Mouse (Mus musculus) embryonic facial prominence, embryonic 13.5 days (tissue): ENCODE results near the gene Tmem198. TPM values are rescaled to one million over a fixed set of nuclear protein-coding genes. Genes with fewer than 3 reads are reported as not detected.

ENCODE experiments used
- ATAC-seq: fragments of 200-750 bp; cut with Nextera tagmentation; 2 replicates; pipeline ENCODE4 v1.8.0; 2017; ENCODE audit warnings: low read depth; ENCODE audit not compliant: insufficient number of reproducible peaks, insufficient read depth, low FRiP score, low TSS enrichment
- H3K27ac ChIP-seq: fragments of 300-500 bp; sonication (generic); 2 replicates; pipeline ENCODE4 v1.5.1; 2015; ENCODE audit warnings: moderate library complexity, mild to moderate bottlenecking, inconsistent platforms
- H3K27me3 ChIP-seq: fragments of 300-500 bp; sonication (generic); 2 replicates; pipeline ENCODE4 v1.6.1; 2015; ENCODE audit warnings: mild to moderate bottlenecking, inconsistent platforms
- H3K36me3 ChIP-seq: fragments of 300-500 bp; sonication (generic); 2 replicates; pipeline ENCODE4 v1.6.1; 2015; ENCODE audit warnings: mild to moderate bottlenecking, inconsistent platforms
- H3K4me1 ChIP-seq: fragments of 300-500 bp; sonication (generic); 2 replicates; pipeline ENCODE4 v1.6.1; 2015; ENCODE audit warnings: inconsistent platforms
- H3K4me2 ChIP-seq: fragments of 300-500 bp; sonication (generic); 2 replicates; pipeline ENCODE4 v1.6.1; 2015; ENCODE audit warnings: moderate library complexity, mild to moderate bottlenecking, inconsistent platforms
- H3K4me3 ChIP-seq: fragments of 300-500 bp; sonication (generic); 2 replicates; pipeline ENCODE4 v1.5.1; 2015; ENCODE audit warnings: mild to moderate bottlenecking, inconsistent platforms
- H3K9ac ChIP-seq: fragments of 300-500 bp; sonication (generic); 2 replicates; pipeline ENCODE4 v1.6.1; 2015; ENCODE audit warnings: mild to moderate bottlenecking, inconsistent platforms
- H3K9me3 ChIP-seq: fragments of 300-500 bp; sonication (generic); 2 replicates; pipeline ENCODE4 v1.6.1; 2016; ENCODE audit warnings: inconsistent platforms
- WGBS: fragments of 180-500 bp; shearing (Covaris S2); methylation state at CpG from one replicate; pipeline ENCODE4 v1.1.7; 2015; ENCODE audit warnings: mixed read lengths; 5-methylcytosine and 5-hydroxymethylcytosine counted together
- polyA plus RNA-seq: library from polyadenylated mRNA; unstranded; fragments of >200 nt; fragmentation: Nextera tagmentation; extraction: Ambion mirVana; gene quantifications from 2 replicates; pipeline ENCODE4 v1.2.1, GENCODE M21; 2015

Gene Tmem198
- polyA plus RNA-seq: 1.1 and 1.5 TPM in 2 replicates

GRCm38 (mm10) chr1:75478916-75479634 is at the start of gene Tmem198, which contains the start of gene Chpf:
TSS of gene Tmem198 (plus strand) at chr1:75479532.
TSS of gene Chpf (minus strand) at chr1:75479307.
- WGBS: under 1% methylated on average over 65 of the region's 76 CpGs
- no peaks in the 10 kb centered on the region for H3K9me3 ChIP-seq
- H3K36me3 ChIP-seq: peaks cover 28% of the 10 kb centered on the region
- peak within 1 kb of the TSS; percentile 82 for H3K9ac ChIP-seq
- peak within 1 kb of the TSS; percentile 85 for H3K4me3 ChIP-seq
- peak; percentile 87 for ATAC-seq
- peak within 1 kb of the TSS; percentile 86 for H3K4me2 ChIP-seq
- H3K4me1 ChIP-seq: peaks cover 26% of the 10 kb centered on the region
- H3K27ac ChIP-seq: peak within 1 kb of the TSS; percentile 78
- peaks cover 42% of the 10 kb centered on the region for H3K27me3 ChIP-seq

DNA sequence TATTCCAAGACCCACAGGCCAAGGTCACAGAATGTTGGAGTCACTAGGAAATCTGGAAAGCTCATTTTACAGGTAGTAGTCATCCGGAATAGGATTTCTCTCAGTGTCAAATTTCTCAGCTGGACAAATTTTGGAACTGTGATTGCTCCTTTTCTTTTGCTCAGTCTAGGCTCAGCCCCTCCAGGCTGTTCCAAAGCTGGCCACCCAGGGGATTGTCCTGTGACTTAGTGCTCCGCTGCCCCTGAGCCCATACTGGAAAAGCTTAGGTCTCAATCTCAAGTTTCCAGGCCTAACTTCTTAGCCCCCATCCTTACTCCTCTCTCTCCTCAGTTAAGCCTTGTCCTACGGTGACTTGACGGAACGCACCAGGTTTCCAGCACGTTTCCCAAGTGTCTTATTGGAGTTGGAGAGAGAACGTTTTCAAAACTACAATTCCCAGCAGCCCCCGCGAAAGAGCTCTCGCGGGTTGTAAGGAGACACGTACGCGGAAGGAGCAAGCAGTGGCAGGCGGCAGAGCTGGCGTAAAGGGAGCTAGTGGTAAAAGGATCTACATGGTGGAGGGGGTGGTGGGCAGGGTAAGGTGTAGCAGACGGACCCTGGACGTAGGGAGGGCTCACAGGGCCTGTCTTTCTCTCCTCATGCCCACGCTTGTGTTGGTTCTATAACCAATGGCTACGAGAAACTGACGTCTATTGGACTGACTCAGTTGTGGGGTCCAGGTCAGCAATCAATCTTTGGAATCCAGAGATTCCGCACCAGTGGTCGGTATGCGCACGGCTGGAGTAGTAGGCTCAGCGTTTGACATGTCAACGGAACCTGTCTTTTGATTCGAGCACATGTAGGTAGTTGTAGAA is 43.6 kb upstream of the Tmem198 start, which contains the start of gene Gmppa:
Gene Gmppa (plus strand): TSS at position 456 of the 854 bp plus-strand sequence.
- 4% methylated on average over 28 of the region's 28 CpGs for WGBS
- ATAC-seq: peak; percentile 73; the same call in 1 of the 2 replicates
- peak within 1 kb of the TSS; percentile 67 for H3K4me2 ChIP-seq
- H3K36me3 ChIP-seq: peaks cover 12% of the 10 kb centered on the region
- peak within 1 kb of the TSS; percentile 72 for H3K27ac ChIP-seq
- H3K27me3 ChIP-seq: peaks cover 12% of the 10 kb centered on the region
- H3K4me1 ChIP-seq: peaks cover 19% of the 10 kb centered on the region
- H3K9ac ChIP-seq: peak within 1 kb of the TSS; percentile 83
- no peaks in the 10 kb centered on the region for H3K9me3 ChIP-seq
- H3K4me3 ChIP-seq: peak within 1 kb of the TSS; percentile 64

GRCm38 (mm10) chr1:75438782-75439181 is 40.5 kb upstream of the Tmem198 start:
- no peak overlapping the region for H3K4me2 ChIP-seq
- 80% methylated on average over 8 of the region's 9 CpGs for WGBS
- H3K9ac ChIP-seq: no peak overlapping the region
- H3K4me3 ChIP-seq: no peak overlapping the region
- H3K9me3 ChIP-seq: no peaks in the 10 kb centered on the region
- no peak for ATAC-seq
- 0 out of 2 replicates have a peak, but pooled peaks cover 5% of the 10 kb centered on the region for H3K27me3 ChIP-seq
- peaks cover 19% of the 10 kb centered on the region for H3K36me3 ChIP-seq
- no peak overlapping the region for H3K27ac ChIP-seq
- peaks cover 30% of the 10 kb centered on the region for H3K4me1 ChIP-seq

DNA sequence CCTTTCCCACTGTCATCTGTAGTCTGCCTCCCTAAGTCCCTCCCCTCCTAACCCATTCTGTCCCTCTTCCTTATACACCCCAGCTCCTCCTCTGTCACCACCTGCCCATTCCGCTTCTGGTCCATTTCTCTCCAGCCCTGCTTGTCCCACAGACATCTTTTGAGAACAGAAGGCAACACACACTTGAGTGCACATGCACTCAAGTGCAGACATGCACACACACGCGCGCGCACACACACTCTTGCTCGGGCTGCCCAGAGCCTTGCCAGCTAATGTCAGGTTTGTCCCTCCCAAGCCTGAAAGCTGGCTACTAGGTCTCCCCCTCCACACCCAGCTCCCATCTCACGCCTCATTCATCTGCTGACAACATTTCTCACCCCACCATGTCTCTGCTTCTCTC is 38.7 kb upstream of the Tmem198 start:
- 95% methylated on average over 7 of the region's 7 CpGs for WGBS
- no peak for ATAC-seq

GRCm38 (mm10) chr1:75441471-75441996 is 37.8 kb upstream of the Tmem198 start:
- H3K36me3 ChIP-seq: peaks cover 19% of the 10 kb centered on the region
- H3K9ac ChIP-seq: no peak overlapping the region
- peaks cover 25% of the 10 kb centered on the region for H3K27me3 ChIP-seq
- H3K4me2 ChIP-seq: no peak overlapping the region
- H3K4me1 ChIP-seq: peaks cover 50% of the 10 kb centered on the region
- no peak for ATAC-seq
- H3K9me3 ChIP-seq: no peaks in the 10 kb centered on the region
- no peak overlapping the region for H3K4me3 ChIP-seq
- no peak overlapping the region for H3K27ac ChIP-seq
- 86% methylated on average over 15 of the region's 15 CpGs for WGBS

More for the DNA sequence above, 38.7 kb upstream of the Tmem198 start:
- Histone ChIP-seq H3K9ac (no peak overlapping the region), H3K4me1 (peaks cover 45% of the 10 kb centered on the region), H3K4me2 (no peak overlapping the region), H3K27me3 (peaks cover 18% of the 10 kb centered on the region), H3K27ac (no peak overlapping the region), H3K36me3 (peaks cover 19% of the 10 kb centered on the region), H3K9me3 (no peaks in the 10 kb centered on the region), H3K4me3 (no peak overlapping the region)

GRCm38 (mm10) chr1:75442171-75442570 is 37.2 kb upstream of the Tmem198 start:
- Histone ChIP-seq H3K27me3 (peaks cover 32% of the 10 kb centered on the region), H3K4me2 (no peak overlapping the region), H3K9me3 (no peaks in the 10 kb centered on the region), H3K27ac (no peak overlapping the region), H3K36me3 (peaks cover 19% of the 10 kb centered on the region), H3K4me1 (peaks cover 50% of the 10 kb centered on the region), H3K4me3 (no peak overlapping the region), H3K9ac (no peak overlapping the region)
- 81% methylated on average over 9 of the region's 9 CpGs for WGBS
- no peak for ATAC-seq

DNA sequence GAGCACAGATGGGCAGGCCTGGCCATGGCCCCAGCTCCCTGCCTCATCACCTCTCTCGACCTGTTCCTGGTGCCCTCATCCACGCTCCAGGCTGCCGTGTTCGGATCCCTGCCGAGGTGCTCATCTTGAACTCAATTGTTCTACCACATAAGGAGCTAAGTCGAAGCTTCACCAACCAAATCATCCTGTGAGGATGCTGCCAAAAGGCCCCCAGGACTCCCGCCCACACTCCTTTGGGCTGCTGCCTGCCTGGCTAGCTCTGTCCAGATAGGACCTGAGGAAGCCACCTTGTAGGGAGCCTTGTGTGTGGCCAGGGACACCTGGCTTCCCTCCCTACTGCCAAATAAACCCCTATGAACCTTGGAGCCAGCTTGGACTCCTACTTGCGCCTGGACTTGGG is 36.5 kb upstream of the Tmem198 start:
- Histone ChIP-seq H3K9ac (no peak overlapping the region), H3K4me3 (no peak overlapping the region), H3K4me1 (peaks cover 51% of the 10 kb centered on the region), H3K27me3 (peaks cover 38% of the 10 kb centered on the region), H3K4me2 (no peak overlapping the region), H3K36me3 (peaks cover 19% of the 10 kb centered on the region), H3K9me3 (no peaks in the 10 kb centered on the region), H3K27ac (no peak overlapping the region)
- WGBS: 48% methylated on average over 8 of the region's 8 CpGs
- ATAC-seq: no peak

DNA sequence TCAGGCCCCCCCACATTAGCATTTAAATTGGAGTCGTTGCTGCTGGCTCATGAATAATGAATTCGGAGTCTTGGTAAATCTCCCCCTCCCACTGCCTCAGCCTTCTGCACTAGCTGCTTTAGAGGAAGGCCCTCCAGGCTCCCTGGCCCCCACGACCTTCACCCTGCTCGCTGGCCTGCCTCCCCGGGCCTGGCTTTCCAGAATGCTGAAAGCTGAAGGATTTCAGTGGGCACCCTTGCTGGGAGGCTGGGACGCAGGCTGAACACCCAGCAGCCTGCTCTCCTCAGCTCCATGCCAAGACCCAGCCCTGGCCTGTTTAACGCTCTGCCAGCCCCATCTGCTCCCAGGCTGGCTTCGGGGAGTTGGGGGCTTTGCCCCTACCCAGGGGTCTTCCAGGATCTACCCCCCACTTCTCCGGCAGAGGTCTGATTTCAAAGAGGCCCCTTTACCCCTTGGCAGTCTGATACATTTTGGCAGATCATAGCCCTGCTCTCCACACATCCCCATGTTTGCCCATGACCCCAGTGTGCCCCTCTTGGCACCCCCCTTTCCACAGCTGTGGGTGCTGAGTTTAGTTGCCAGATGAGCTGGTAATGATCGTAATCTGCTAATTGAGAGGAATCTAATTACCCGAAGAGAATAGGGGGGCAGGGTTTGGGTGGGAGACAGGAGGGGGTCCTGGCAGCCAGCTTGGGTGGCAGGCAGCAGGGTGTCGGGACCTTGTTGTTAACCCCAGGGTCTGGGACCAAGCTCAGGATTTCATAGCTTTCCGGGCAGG is 35.9 kb upstream of the Tmem198 start:
- 27% methylated on average over 13 of the region's 13 CpGs for WGBS
- H3K4me1 ChIP-seq: peaks cover 57% of the 10 kb centered on the region
- peaks cover 45% of the 10 kb centered on the region for H3K27me3 ChIP-seq
- H3K27ac ChIP-seq: peak overlapping the region; percentile 28; the same call in 1 of the 2 replicates
- peaks cover 19% of the 10 kb centered on the region for H3K36me3 ChIP-seq
- H3K4me3 ChIP-seq: no peak overlapping the region
- H3K4me2 ChIP-seq: no peak overlapping the region
- H3K9ac ChIP-seq: peak overlapping the region; percentile 46; the same call in 1 of the 2 replicates
- ATAC-seq: no peak
- H3K9me3 ChIP-seq: no peaks in the 10 kb centered on the region

DNA sequence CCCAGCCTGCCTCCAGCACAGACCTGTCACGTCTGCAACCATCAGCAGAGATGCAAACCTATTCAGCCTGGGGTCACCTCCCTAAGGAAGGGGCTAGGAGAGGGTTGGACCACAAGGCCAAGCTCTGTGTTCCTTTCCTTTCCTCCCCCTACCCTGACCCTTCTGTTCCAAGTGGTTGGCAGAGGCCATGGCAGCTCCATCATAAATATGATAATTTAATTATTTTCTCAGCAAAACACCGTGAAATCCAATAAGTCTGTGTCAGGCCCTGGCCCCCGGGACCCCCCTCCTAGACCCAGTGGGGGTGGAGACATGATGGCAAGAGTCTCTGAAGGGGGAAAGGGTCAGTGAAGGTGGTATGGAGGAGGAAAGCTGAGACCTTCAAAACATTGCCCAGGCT is 35.1 kb upstream of the Tmem198 start:
- no peak overlapping the region for H3K27ac ChIP-seq
- WGBS: 24% methylated on average over 3 of the region's 3 CpGs
- no peak overlapping the region for H3K4me3 ChIP-seq

DNA sequence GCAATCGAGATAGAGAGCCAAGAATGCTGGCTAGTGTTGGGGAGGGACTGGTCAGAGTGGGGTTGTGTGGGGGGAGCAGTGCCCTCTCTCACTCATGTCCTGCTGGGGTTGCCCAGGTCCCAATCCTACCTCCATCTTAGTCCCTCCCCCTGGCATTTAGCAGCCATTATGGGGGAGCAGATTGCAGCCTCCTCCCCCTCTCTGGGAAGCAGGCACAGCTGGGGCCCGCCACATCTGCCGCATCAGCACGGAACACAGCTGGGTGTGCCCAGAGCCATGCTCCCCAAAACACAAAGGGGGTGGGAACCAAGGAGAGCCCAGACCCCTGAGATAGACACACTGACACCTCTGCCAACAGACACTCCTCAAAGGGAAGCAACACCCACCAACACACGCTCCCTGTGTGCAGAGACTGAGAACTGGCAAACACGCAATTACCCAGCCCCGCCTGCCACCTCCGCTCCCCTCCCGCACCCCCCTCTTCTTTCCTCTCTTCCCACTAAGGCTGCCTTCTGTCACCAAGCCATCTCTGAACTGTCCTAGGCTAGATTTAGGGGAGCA is 34.1 kb upstream of the Tmem198 start:
- no peak overlapping the region for H3K27ac ChIP-seq
- no peaks in the 10 kb centered on the region for H3K9me3 ChIP-seq
- H3K27me3 ChIP-seq: peaks cover 62% of the 10 kb centered on the region
- peak; percentile 34; the same call in 1 of the 2 replicates for ATAC-seq
- peaks cover 74% of the 10 kb centered on the region for H3K4me1 ChIP-seq
- no peak overlapping the region for H3K9ac ChIP-seq
- peaks cover 17% of the 10 kb centered on the region for H3K36me3 ChIP-seq
- no peak overlapping the region for H3K4me3 ChIP-seq
- 8% methylated on average over 9 of the region's 9 CpGs for WGBS
- peak overlapping the region; percentile 44 for H3K4me2 ChIP-seq

More for the DNA sequence above, 35.1 kb upstream of the Tmem198 start:
- H3K36me3 ChIP-seq: peaks cover 19% of the 10 kb centered on the region
- H3K27me3 ChIP-seq: peaks cover 52% of the 10 kb centered on the region
- H3K4me1 ChIP-seq: peaks cover 64% of the 10 kb centered on the region
- H3K9me3 ChIP-seq: no peaks in the 10 kb centered on the region
- no peak overlapping the region for H3K4me2 ChIP-seq
- H3K9ac ChIP-seq: no peak overlapping the region
- no peak for ATAC-seq
